Mouse (Mus musculus) kidney, embryonic 14.5 days (tissue): ENCODE results near the gene Ces2f. TPM values are rescaled to one million over a fixed set of nuclear protein-coding genes. Genes with fewer than 3 reads are reported as not detected.

Source experiments
- polyA plus RNA-seq: library from polyadenylated mRNA; unstranded; fragments of >200 nt; fragmentation: Nextera tagmentation; extraction: Ambion mirVana; gene quantifications from 2 replicates; pipeline ENCODE4 v1.2.1, GENCODE M21; 2014

Ces2f gene
- polyA plus RNA-seq, 1 experiment from 2014 or later: 0.07 TPM

Other genes starting within 250 kb of the Ces2f start
- not detected in 2 replicates for gene Ces2a, start 213.4 kb upstream of the Ces2f start, polyA plus RNA-seq
- gene Ces2b, start 115.8 kb upstream of the Ces2f start, polyA plus RNA-seq: 0.46 and 0.61 TPM in 2 replicates
- 0.11 TPM in 1 of 2 replicates, not detected in the other for gene Ces2c, start 100.3 kb upstream of the Ces2f start, polyA plus RNA-seq
- 0.40 and 0.58 TPM in 2 replicates for gene Ces2e, start 21.1 kb upstream of the Ces2f start, polyA plus RNA-seq
- gene Ces2g, start 14.4 kb downstream of the Ces2f start, polyA plus RNA-seq: 0.07 TPM in 1 of 2 replicates, not detected in the other
- gene Ces2h, start 53.5 kb downstream of the Ces2f start, polyA plus RNA-seq: not detected in 2 replicates
- not detected in 2 replicates for gene Ces3a, start 101.2 kb downstream of the Ces2f start, polyA plus RNA-seq
- not detected in 2 replicates for gene Ces3b, start 136.4 kb downstream of the Ces2f start, polyA plus RNA-seq
- gene Ces4a, start 184.4 kb downstream of the Ces2f start, polyA plus RNA-seq: not detected in 2 replicates
- gene Cbfb, start 223.3 kb downstream of the Ces2f start, polyA plus RNA-seq: 73.9 and 96.5 TPM in 2 replicates